Mouse (Mus musculus) spleen, postnatal 36 days (tissue): Measurements from ENCODE around the gene Mars.

Experiments used
- DNase-seq, 2 experiments: peaks; one replicate each; pipeline ENCODE4 v3.0.0; 2022; ENCODE audit warnings: low spot score in 2 of 2, mixed read lengths in 1 of 2

The Mars gene

GRCm38 (mm10) chr10:127262548-127263398, 48.8 kb downstream of the Mars start, which contains the start of gene Kif5a:
Gene Kif5a, minus strand, starts transcription at chr10:127263348.
- no peak for DNase-seq

DNA sequence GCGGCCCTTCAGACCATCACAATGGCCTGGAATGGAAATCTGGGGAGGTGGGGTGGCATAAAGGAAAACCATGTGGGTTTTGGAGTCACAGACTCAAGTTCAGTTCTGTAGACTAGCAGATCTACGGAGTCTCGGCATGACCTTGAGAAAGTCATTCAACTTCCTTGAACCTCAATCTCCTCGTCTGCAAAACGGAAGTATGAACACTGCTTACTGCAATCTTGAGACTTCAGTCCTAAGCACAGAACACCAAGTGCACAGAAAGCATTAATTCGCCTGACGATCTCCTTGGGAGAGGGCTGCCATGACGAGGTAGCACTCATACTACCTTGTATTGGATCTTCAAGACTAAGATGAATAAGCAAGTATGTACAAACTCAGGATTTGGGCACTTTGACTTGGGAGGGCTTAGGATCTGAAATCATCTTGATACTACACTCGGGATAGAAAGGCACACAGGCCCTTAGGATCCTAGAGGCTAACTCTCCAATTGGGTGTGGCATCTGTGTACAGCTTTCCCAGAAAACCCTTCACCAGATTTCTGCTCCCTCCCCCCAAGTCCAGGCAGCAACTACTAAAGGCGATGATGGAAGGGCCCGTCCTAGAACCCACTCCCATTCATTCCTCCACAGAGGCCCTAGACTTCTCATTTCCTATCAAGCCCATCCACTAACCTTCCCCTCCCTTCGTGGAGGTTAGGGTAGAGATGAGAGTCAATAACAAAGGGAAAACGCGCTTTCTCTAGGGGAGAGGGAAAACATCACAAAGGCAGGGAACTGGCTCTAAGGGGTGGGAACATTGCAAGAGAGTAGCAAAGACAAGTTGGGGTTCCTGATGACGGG, 49.7 kb downstream of the Mars start:
- no peak for DNase-seq

- no peak for DNase-seq
Measured at GRCm38 (mm10) chr10:127258489-127258888, 53.1 kb downstream of the Mars start.

- DNase-seq = no peak
Measured at GRCm38 (mm10) chr10:127257790-127258189, 53.8 kb downstream of the Mars start.

DNA sequence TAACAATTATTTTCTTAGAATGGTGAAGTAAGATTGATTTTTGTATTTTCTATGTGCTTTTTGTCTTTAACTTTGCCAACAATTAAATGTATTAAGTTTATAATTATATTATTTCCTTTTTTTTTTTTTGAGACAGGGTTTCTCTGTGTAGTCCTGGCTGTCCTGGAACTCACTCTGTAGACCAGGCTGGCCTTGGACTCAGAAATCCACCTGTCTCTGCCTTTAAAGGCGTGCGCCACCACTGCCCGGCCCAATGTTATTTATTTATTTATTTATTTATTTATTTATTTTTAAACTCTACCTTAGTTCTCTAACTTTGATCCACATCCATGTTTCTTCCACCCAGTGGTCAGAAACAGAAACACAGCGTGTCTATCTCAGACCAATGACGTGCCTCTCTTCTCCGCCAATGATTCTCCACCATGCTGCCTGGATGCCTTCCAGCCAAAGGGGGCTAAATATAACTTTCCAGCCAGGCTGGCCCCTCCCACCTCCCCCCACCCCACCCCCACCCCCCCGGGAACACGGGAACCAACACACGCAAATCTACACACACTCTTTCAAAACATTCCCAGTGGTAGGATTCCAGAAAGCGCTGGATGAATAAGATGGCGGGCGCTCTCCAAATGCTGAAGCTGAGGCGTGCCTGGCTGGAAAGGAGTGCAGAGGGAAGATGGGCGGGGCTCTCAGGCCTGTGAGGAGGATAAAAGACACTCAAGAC, 55.8 kb downstream of the Mars start:
- DNase-seq = no peak

DNA sequence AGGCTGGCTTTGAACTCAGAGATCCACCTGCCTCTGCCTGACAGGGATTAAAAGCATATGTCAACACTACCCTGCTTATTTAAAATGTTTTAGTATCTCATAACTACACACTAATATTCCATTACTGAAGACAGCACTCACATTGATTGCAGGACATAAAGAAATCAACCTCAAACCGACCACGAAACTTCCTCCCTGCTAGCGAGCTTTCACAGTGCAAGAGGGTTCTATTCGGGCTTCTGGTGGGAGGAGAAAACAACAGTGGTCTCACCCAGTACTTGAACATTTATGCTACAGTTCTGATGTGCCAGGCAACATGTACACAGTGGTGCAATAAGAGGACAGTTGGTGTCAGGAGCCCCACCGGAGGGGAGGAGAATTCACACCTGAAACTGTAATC, 60.8 kb downstream of the Mars start:
- no peak for DNase-seq
